Mouse (Mus musculus) ES-E14 (cell line): ENCODE data around the gene Edaradd. TPM values are rescaled to one million over a fixed set of nuclear protein-coding genes. Genes with fewer than 3 reads are reported as not detected.

Experiments used
- DNase-seq: peaks from one replicate; pipeline ENCODE4 v3.0.0-alpha.2; 2013; ENCODE audit warnings: low read depth, low spot score
- H3K27ac ChIP-seq: 2 replicates; pipeline ENCODE4 v1.5.1; 2012; ENCODE audit warnings: low read depth, mild to moderate bottlenecking, low read length, moderate library complexity, mixed read lengths; ENCODE audit not compliant: poor library complexity, insufficient read depth, severe bottlenecking
- H3K36me3 ChIP-seq: 2 replicates; pipeline ENCODE4 v1.6.1; 2012; ENCODE audit warnings: mild to moderate bottlenecking, low read length, moderate library complexity, mixed read lengths; ENCODE audit not compliant: control insufficient read depth, poor library complexity, insufficient read depth, severe bottlenecking
- H3K4me1 ChIP-seq, 2 experiments: fragments of 150-350 bp in 1 of 2; sonication (generic) in 1 of 2; 2 replicates each; pipeline ENCODE4 v1.6.1; 2012; ENCODE audit warnings: low read length in 2 of 2, mild to moderate bottlenecking in 1 of 2, mixed read lengths in 1 of 2; ENCODE audit not compliant: control insufficient read depth in 2 of 2, insufficient read depth in 2 of 2, poor library complexity in 1 of 2
- H3K4me3 ChIP-seq, 2 experiments: fragments of 150-350 bp in 1 of 2; sonication (generic) in 1 of 2; 2 replicates each; pipeline ENCODE4 v1.5.1; 2012; ENCODE audit warnings: low read length in 2 of 2, low read depth in 1 of 2, mild to moderate bottlenecking in 1 of 2, mixed read lengths in 1 of 2; ENCODE audit not compliant: insufficient read depth in 1 of 2, poor library complexity in 1 of 2, severe bottlenecking in 1 of 2
- H3K9ac ChIP-seq: 2 replicates; pipeline ENCODE4 v1.6.1; 2012; ENCODE audit warnings: low read depth, mild to moderate bottlenecking, low read length, mixed read lengths; ENCODE audit not compliant: poor library complexity, insufficient read depth, severe bottlenecking
- H3K9me3 ChIP-seq: fragments of 150-350 bp; sonication (generic); 2 replicates; pipeline ENCODE4 v1.6.1; 2012; ENCODE audit warnings: low read depth, mild to moderate bottlenecking, low read length; ENCODE audit not compliant: control insufficient read depth, insufficient read depth
- CHD2 ChIP-seq: IDR thresholded peaks from 2 replicates; pipeline ENCODE4 v1.6.1; 2014; ENCODE audit warnings: mild to moderate bottlenecking, low read depth, low read length, inconsistent platforms
- HCFC1 ChIP-seq: IDR thresholded peaks from 2 replicates; pipeline ENCODE4 v1.6.1; 2012; ENCODE audit warnings: low read length, inconsistent platforms, borderline replicate concordance; ENCODE audit not compliant: insufficient read depth
- MAFK ChIP-seq: IDR thresholded peaks from 2 replicates; pipeline ENCODE4 v1.6.1; 2014; ENCODE audit warnings: mild to moderate bottlenecking, low read depth, low read length, inconsistent platforms; ENCODE audit not compliant: insufficient read depth
- ZC3H11A ChIP-seq: IDR thresholded peaks from 2 replicates; pipeline ENCODE4 v1.6.1; 2012; ENCODE audit warnings: low read depth, mild to moderate bottlenecking, inconsistent platforms, low read length, borderline replicate concordance
- ZNF384 ChIP-seq: IDR thresholded peaks from 2 replicates; pipeline ENCODE4 v1.6.1; 2012; ENCODE audit warnings: low read depth, low read length, inconsistent platforms
- in situ Hi-C, 2 experiments: fragments of 600-800 bp; cut with MboI; formaldehyde crosslinking; loops; one replicate each; pipeline ENCODE4 v1.15.1; 2025; ENCODE audit warnings: low sequenced_read_pairs in 2 of 2, inconsistent platforms in 1 of 2; ENCODE audit not compliant: unreplicated experiment in 2 of 2
- total RNA-seq: library from RNA; depleted of rRNA; stranded (reverse); fragments of 300-350 nt; gene quantifications from 2 replicates; pipeline ENCODE4 v1.2.3, GENCODE M21; 2012; rRNA removed

Edaradd gene
- total RNA-seq, 1 experiment: 0.31 TPM

DNA sequence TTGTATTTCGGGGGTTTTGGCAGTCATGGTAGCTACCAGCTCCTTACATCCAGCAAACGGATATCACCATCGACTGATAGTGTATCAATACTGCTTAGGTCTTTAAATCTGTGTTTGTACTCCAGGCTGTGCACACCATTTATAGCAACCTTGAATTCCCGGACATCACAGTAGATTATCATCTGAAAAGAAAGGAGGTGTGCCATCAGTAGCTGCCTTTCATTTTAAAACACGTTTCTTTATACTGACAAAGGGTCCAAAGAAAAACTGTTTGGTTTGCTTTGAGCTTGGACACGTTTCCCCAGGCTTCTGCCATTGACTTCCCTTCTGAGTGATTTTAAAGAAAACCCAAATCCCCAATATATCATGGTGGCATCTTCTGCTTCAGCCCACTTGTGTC is 79.4 kb downstream of the Edaradd start:
- Histone ChIP-seq H3K27ac (no peak overlapping the region), H3K9ac (no peak overlapping the region), H3K4me1 (peaks cover 0 to 13% of the 10 kb centered on the region in 2 experiments; a peak in 2 of 4 replicates), H3K9me3 (no peaks in the 10 kb centered on the region), H3K4me3 (no peak overlapping the region), H3K36me3 (peaks cover 26% of the 10 kb centered on the region)
- in situ Hi-C loops: no loop called here
- DNase-seq: no peak
- TF ChIP-seq MAFK (no peak), ZNF384 (no peak), CHD2 (no peak), HCFC1 (no peak), ZC3H11A (no peak)

DNA sequence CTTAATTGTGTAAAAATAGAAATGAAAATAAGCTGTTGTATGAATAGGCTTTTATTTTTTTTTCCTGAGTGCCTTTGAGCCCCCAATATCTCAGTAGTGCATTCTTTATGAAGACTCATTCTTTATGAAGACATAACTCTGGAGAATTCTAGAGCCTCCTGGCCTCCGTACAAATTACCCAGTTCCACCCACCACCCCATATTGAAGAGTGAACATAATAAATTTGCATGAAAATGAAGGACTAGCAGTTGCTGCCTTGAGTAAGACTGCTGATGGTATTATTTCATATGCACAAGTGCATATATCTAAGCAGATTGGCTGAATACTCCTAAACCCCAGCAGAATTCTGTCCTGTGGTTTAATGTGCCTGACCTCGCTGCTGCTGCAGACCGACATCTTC is 80.7 kb downstream of the Edaradd start:
- no peak for DNase-seq
- TF ChIP-seq HCFC1 (no peak), CHD2 (no peak), MAFK (no peak), ZC3H11A (no peak), ZNF384 (no peak)
- H3K4me1 ChIP-seq: peaks cover 0 to 13% of the 10 kb centered on the region in 2 experiments; a peak in 2 of 4 replicates
- H3K27ac ChIP-seq: no peak overlapping the region
- in situ Hi-C loops: no loop called here
- H3K9me3 ChIP-seq: no peaks in the 10 kb centered on the region
- no peak overlapping the region for H3K9ac ChIP-seq
- peaks cover 37% of the 10 kb centered on the region for H3K36me3 ChIP-seq
- H3K4me3 ChIP-seq: no peak overlapping the region

DNA sequence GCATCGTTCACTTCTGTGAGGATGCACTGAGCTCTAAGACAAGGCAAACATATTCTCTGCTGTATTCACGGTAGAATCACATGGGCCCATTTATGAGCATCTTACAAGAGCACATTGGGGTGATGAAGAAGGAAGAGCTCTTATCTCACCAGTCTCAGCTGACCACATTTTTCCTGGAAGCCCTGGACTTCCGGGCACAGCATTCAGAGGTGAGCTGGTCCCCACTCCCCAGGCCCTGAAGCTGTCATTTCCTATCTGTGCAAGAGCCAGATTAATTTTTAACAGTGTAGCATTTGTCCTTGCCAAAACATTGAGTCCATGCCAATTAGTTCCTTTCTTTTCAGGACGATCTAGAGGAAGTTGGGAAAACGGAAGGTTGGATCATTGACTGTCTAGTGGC is 86.4 kb downstream of the Edaradd start:
- H3K36me3 ChIP-seq: peaks cover 74% of the 10 kb centered on the region
- TF ChIP-seq ZNF384: no peak
- no peak for TF ChIP-seq HCFC1
- TF ChIP-seq MAFK: no peak
- TF ChIP-seq CHD2: no peak
- no peak for TF ChIP-seq ZC3H11A

DNA sequence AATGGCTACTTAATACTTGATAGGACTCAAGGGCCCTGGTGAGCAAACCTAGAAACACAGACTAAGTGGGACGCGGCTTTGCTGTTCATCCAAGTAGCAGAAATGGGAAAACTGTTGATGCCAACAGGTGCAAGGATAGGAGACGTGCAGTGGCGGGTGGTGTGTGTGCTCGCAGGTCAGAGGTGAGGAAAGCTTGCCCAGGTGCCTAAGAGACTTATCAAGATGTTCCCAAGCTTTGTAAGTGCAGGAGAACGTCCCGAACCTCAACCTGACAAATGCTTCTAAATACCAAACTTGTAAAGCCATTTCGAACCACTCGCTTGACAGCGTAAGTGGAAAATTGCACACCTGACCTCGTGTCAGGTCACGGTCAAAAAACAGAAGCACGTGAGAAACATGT is 91.7 kb downstream of the Edaradd start:
- no peak overlapping the region for H3K9ac ChIP-seq
- H3K4me3 ChIP-seq: no peak overlapping the region
- H3K4me1 ChIP-seq: no peaks in the 10 kb centered on the region
- in situ Hi-C loops: no loop called here
- no peak overlapping the region for H3K27ac ChIP-seq
- no peaks in the 10 kb centered on the region for H3K9me3 ChIP-seq
- H3K36me3 ChIP-seq: peaks cover 64% of the 10 kb centered on the region
- DNase-seq: no peak
- TF ChIP-seq HCFC1 (no peak), ZC3H11A (no peak)

More for the DNA sequence above, 86.4 kb downstream of the Edaradd start:
- no peak overlapping the region for H3K27ac ChIP-seq
- no peak for DNase-seq
- no peak overlapping the region for H3K9ac ChIP-seq
- peaks cover 0 to 2% of the 10 kb centered on the region in 2 experiments; a peak in 1 of 4 replicates for H3K4me1 ChIP-seq
- in situ Hi-C loops: no loop called here
- H3K4me3 ChIP-seq: no peak overlapping the region
- no peaks in the 10 kb centered on the region for H3K9me3 ChIP-seq

Other genes with a start within 250 kb of the Edaradd start
- gene Actn2, start 179.7 kb downstream of the Edaradd start, total RNA-seq: 6.8 and 6.9 TPM in 2 replicates
- 190 and 244 TPM in 2 replicates for gene Heatr1, start 125.4 kb downstream of the Edaradd start, total RNA-seq
- gene Lgals8, start 55.5 kb downstream of the Edaradd start, total RNA-seq: 6.5 and 8.0 TPM in 2 replicates
- 3.7 and 4.2 TPM in 2 replicates for gene Ero1lb, start 45.4 kb upstream of the Edaradd start, total RNA-seq